Mouse (Mus musculus) heart, embryonic 11.5 days (tissue): ENCODE measurements at regions not wholly inside any gene's neighbourhood (a gene's known extent, or its start where the extent isn't known, plus 50 kb on each side); places are given as distances from the start of the nearest gene placed in this dataset. TPM values are rescaled to one million over a fixed set of nuclear protein-coding genes. Genes with fewer than 3 reads are reported as not detected.
A peak's percentile ranks its signal among the peaks of the same experiment; 100 is the strongest.

ENCODE experiments used
- ATAC-seq: fragments of 200-750 bp; cut with Nextera tagmentation; replicated peaks from 2 replicates; pipeline ENCODE4 v1.8.0; 2017; ENCODE audit warnings: moderate library complexity; ENCODE audit not compliant: insufficient number of reproducible peaks, low FRiP score, low TSS enrichment
- H3K27ac ChIP-seq: fragments of 300-500 bp; sonication (generic); 2 replicates; pipeline ENCODE4 v1.5.1; 2014; ENCODE audit warnings: mild to moderate bottlenecking, low read depth, low read length
- H3K27me3 ChIP-seq: fragments of 300-500 bp; sonication (generic); 2 replicates; pipeline ENCODE4 v1.6.1; 2014; ENCODE audit warnings: mild to moderate bottlenecking, low read length, mixed read lengths; ENCODE audit not compliant: control insufficient read depth, insufficient read depth
- H3K36me3 ChIP-seq: fragments of 300-500 bp; sonication (generic); 2 replicates; pipeline ENCODE4 v1.6.1; 2014; ENCODE audit warnings: mild to moderate bottlenecking, low read length, moderate library complexity, mixed read lengths; ENCODE audit not compliant: control insufficient read depth, insufficient read depth
- H3K4me1 ChIP-seq: fragments of 300-500 bp; sonication (generic); 2 replicates; pipeline ENCODE4 v1.6.1; 2014; ENCODE audit warnings: low read length; ENCODE audit not compliant: control insufficient read depth, insufficient read depth
- H3K4me2 ChIP-seq: fragments of 300-500 bp; sonication (generic); 2 replicates; pipeline ENCODE4 v1.6.1; 2014; ENCODE audit warnings: mild to moderate bottlenecking, moderate library complexity
- H3K4me3 ChIP-seq: fragments of 300-500 bp; sonication (generic); 2 replicates; pipeline ENCODE4 v1.5.1; 2014; ENCODE audit warnings: low read depth, low read length
- H3K9ac ChIP-seq: fragments of 300-500 bp; sonication (generic); 2 replicates; pipeline ENCODE4 v1.6.1; 2014; ENCODE audit warnings: mild to moderate bottlenecking, low read depth, low read length, moderate library complexity
- H3K9me3 ChIP-seq: fragments of 300-500 bp; sonication (generic); replicated peaks from 2 replicates; pipeline ENCODE4 v1.6.1; 2016; ENCODE audit warnings: low read length; ENCODE audit not compliant: control insufficient read depth
- WGBS: fragments of 180-500 bp; shearing (Covaris S2); extraction: QIAGEN DNeasy Blood & Tissue Kit; methylation state at CpG from one replicate; pipeline ENCODE4 v1.1.7; 2014; ENCODE audit not compliant: insufficient replicate concordance; 5-methylcytosine and 5-hydroxymethylcytosine counted together
- microRNA counts: library from miRNA; unstranded; fragments of <30 nt; microRNA quantifications from one replicate; lab custom pipeline; 2015
- microRNA-seq: library from miRNA; unstranded; fragments of <30 nt; microRNA quantifications from one replicate; pipeline ENCODE4, GENCODE M21; 2016; ENCODE audit warnings: borderline number of aligned reads

- no peak overlapping the region for H3K4me3 ChIP-seq
- peaks cover 11% of the 10 kb centered on the region for H3K4me1 ChIP-seq
- no peaks in the 10 kb centered on the region for H3K36me3 ChIP-seq
- no peaks in the 10 kb centered on the region for H3K9me3 ChIP-seq
- no peak for ATAC-seq
- no peak overlapping the region for H3K27ac ChIP-seq
- no peak overlapping the region for H3K4me2 ChIP-seq
- 80% methylated on average over 3 of the region's 3 CpGs for WGBS
- peaks cover 76% of the 10 kb centered on the region for H3K27me3 ChIP-seq
- H3K9ac ChIP-seq: no peak overlapping the region
Observed at GRCm38 (mm10) chr16:92880356-92881043, 54.6 kb upstream of the Runx1 start.

- Histone ChIP-seq H3K9ac (no peak overlapping the region), H3K4me3 (no peak overlapping the region), H3K4me2 (no peak overlapping the region), H3K36me3 (no peaks in the 10 kb centered on the region), H3K9me3 (no peaks in the 10 kb centered on the region), H3K27me3 (peaks cover 75% of the 10 kb centered on the region), H3K27ac (no peak overlapping the region), H3K4me1 (no peaks in the 10 kb centered on the region)
- 74% methylated on average over 10 of the region's 10 CpGs for WGBS
- ATAC-seq: no peak
Observed at GRCm38 (mm10) chr16:92878081-92878480, 52.1 kb upstream of the Runx1 start.

MicroRNAs in the stretch of these regions (microRNA counts, 519-probe panel; counts per million panel counts)
- microRNA mmu-miR-802 (lab: Ali Mortazavi, UCI): 32.2 counts per million

Small RNAs in the stretch of these regions (microRNA-seq; reads per million reads assigned to microRNA genes)
- gene Gm28003 (not detected), gene Mir802 (3.8 reads per million, percentile 34 among the genes with 10 or more reads in this experiment)
